Mouse (Mus musculus) frontal cortex, adult 2 months (tissue): ENCODE measurements at regions not wholly inside any gene's neighbourhood (a gene's known extent, or its start where the extent isn't known, plus 50 kb on each side); places are given as distances from the start of the nearest gene placed in this dataset.

Experiments
- DNase-seq, 2 experiments: peaks; one replicate each; pipeline ENCODE4 v3.0.0; 2022; ENCODE audit warnings: low spot score in 1 of 2; ENCODE audit errors: extremely low spot score in 1 of 2

DNA sequence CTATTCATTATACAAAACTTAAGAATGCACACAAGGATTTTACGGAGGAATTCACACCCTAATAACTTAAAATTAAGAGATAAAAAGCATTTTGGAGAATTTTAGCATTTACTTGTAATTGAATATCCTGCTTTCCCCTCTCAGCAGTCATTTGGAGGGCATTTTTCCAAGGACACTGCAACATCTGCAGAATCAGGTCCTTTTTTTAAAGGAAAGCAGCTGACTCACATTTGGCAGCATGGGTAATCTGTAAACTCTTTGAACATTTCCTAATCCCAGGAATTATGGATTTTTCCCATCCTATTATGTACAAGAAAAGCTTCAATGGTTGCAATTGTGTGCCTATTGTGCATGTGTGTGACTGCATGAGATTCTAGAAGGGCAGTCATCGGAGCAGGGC lies 112.0 kb downstream of the Gm19410 start:
- DNase-seq: no peak

- DNase-seq: no peak
Observed at GRCm38 (mm10) chr8:35881810-35882209, 116.2 kb downstream of the Gm19410 start.

GRCm38 (mm10) chr8:35882638-35883455 lies 117.3 kb downstream of the Gm19410 start:
- DNase-seq: peak in 1 of 2 experiments; percentile 48

DNA sequence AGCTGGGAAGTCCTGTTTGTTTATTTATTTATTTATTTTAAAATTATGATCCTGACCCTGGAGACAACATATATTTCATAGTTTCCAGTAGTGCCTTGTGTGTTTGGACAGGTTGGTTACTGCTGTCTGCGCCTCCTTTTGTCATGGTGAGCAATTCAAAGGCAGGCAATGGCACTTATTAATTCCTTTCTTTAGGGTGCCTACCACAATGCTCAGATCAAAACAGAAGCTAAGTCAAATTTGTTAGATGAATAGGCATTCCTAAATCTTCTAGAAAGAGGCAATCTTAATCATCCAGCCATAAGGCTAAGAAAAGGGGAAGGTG lies 117.8 kb downstream of the Gm19410 start:
- no peak for DNase-seq

DNA sequence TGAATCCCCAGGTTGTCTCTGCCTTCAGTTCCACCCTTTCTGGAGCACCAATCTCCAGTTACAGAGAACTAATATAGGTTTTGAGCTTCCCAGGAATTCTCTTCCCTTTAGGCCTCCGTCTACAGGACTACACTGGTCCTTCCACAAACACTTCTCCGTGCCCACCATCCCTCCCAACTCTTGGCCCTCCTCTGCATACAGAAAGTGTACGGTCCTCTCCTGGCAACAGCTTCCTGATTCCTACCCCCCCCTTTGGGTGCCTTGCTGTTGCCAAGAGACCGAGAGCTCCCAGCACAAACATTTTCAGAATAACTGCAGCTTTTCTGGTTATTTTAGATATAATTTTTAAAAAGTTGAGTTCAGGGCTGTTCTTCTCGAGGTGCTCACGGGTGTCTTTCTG lies 119.0 kb downstream of the Gm19410 start:
- no peak for DNase-seq

DNA sequence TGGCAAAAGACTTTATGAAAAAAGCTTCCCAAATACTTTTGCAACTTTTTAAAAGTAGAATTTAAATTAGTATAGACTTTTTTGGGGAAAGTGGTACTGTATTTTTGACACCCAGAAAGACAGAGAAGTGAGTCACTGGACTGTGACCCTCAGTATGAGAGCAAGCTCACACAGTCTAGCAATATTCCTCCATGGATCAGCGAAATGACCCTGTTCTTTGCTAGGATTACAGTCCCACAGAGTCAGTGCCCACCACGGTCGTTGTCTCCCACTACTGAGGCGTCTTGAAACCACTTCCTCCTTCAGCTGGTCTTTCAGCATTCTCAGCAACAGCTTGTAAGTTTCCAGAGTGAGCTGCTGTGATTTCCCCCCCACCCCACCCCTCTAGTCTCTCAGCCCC lies 124.5 kb downstream of the Gm19410 start:
- DNase-seq: no peak

- DNase-seq: no peak
Observed at GRCm38 (mm10) chr8:35891769-35892168, 126.2 kb downstream of the Gm19410 start.

GRCm38 (mm10) chr8:35898493-35898892 lies 132.9 kb downstream of the Gm19410 start:
- DNase-seq: no peak

- DNase-seq: peak; percentile 42 to 79
Observed at GRCm38 (mm10) chr8:35901490-35901889, 135.9 kb downstream of the Gm19410 start.

DNA sequence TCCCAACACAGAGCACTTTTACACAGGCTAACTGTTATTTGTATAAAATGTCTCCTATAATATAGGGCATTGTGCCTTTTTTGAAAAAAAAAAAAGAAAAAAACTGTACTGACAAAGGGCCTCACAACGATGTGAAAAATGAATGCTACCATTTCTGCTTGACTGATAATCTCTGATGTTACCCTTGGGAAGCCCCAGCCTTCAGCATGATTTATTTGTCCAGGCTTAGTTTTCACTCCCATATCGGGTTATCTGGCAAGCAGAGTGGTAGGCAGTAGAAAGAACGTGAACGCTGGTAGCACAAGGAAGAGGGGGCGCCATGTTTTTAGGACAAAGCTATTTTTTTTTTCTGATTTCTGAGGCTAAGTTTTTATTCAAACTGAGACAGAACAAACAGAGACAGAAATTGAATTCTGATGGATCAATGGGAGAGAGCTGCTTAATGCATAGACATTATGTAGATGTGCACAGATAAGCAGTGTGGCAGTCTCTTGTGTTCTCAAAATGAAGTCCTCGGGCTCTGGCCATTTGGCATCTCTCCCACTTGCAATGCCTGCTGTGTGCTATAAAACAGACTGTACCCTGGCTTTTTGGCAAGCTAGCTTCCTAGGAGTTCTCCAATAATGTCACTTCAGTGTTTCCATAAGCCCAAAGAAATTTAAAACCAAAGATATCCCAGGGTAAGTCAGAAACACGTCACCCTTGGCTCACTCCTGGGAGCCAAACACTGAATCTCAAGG lies 139.3 kb downstream of the Gm19410 start:
- no peak for DNase-seq

- no peak for DNase-seq
Observed at GRCm38 (mm10) chr8:35907998-35908397, 142.4 kb downstream of the Gm19410 start.

GRCm38 (mm10) chr8:35912264-35912663 lies 146.7 kb downstream of the Gm19410 start:
- DNase-seq: no peak

DNA sequence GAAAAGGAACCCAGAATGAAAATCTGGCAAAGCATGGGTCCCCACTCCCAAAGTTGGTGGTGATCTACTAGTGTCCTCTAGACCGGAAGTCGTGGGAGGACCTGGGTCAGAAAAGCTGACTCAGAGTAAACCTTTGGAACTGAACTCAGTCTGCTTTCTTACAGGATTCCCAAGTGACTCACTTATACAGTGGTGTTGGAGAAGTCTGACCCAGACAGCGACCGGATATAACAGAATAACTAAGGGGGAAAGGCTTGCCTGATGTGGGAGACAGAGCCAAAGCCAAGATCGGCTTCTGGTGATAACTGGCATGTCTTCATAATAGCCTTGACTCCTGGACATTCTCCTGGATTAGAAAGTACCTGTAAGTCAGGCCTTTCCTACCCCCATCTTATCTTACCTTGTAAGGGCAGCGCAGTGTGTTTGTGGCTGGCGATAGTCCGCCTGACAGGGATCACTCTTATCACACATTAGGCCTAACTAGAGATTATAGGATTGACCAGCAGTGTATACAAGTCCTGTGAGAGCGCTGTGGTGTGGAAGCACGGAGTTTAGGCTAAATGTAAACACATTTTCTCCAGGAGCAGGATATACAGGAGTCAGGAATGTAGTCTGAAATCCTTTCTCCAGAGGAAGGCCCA lies 150.4 kb downstream of the Gm19410 start:
- no peak for DNase-seq

- DNase-seq: no peak
Observed at GRCm38 (mm10) chr8:35917573-35917972, 152.0 kb downstream of the Gm19410 start.

DNA sequence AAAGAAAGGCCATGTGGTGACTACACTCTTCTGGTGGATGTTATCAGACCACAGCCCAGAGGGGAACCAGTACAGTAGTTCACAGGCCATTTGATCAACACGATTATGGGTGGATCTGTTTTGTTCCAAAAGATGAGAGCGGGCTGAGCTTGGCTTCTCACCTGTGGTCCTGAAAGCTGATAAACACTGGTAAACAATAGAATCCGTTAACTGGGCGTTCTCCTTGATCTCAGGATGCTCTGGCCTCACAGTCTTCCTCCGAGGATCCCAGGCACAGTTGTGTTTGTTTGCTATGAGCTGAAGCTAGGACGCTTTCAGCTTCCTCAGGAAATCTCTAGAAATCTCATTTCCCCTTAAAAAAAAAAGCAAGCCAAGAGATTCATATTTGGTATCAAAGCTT lies 153.9 kb downstream of the Gm19410 start:
- DNase-seq: no peak

GRCm38 (mm10) chr8:35919859-35920675 lies 154.5 kb downstream of the Gm19410 start:
- DNase-seq: no peak

- no peak for DNase-seq
Observed at GRCm38 (mm10) chr8:35924026-35924425, 158.4 kb downstream of the Gm19410 start.

- DNase-seq: no peak
Observed at GRCm38 (mm10) chr8:35927408-35927871, 161.8 kb downstream of the Gm19410 start.

GRCm38 (mm10) chr8:35930291-35930690 lies 164.7 kb downstream of the Gm19410 start:
- no peak for DNase-seq
